Mouse (Mus musculus) ES-E14 (cell line): ENCODE results near the gene Filip1.

Experiments used
- CHD2 ChIP-seq: IDR thresholded peaks from 2 replicates; pipeline ENCODE4 v1.6.1; 2014; ENCODE audit warnings: mild to moderate bottlenecking, low read depth, low read length, inconsistent platforms
- HCFC1 ChIP-seq: IDR thresholded peaks from 2 replicates; pipeline ENCODE4 v1.6.1; 2012; ENCODE audit warnings: low read length, inconsistent platforms, borderline replicate concordance; ENCODE audit not compliant: insufficient read depth
- MAFK ChIP-seq: IDR thresholded peaks from 2 replicates; pipeline ENCODE4 v1.6.1; 2014; ENCODE audit warnings: mild to moderate bottlenecking, low read depth, low read length, inconsistent platforms; ENCODE audit not compliant: insufficient read depth
- ZC3H11A ChIP-seq: IDR thresholded peaks from 2 replicates; pipeline ENCODE4 v1.6.1; 2012; ENCODE audit warnings: low read depth, mild to moderate bottlenecking, inconsistent platforms, low read length, borderline replicate concordance

DNA sequence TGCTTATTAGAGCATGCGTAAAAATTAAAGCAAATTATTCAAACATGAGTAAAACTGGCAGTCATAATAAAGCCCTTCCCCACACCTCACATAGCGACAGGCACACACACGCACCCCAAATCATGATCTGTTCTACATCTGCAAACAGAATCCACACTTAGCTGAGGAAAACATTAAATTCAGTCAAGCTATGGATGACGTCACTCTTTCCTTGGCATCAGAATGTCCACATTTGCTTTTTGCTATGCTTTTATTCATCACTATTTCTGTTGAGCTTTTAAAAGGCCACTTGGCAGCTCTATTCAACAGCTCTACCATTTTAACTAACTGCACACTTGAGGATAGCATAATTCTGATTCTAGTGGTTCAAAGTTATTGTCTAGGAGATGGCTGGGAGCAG lies 198.1 kb downstream of the Filip1 start:
- TF ChIP-seq MAFK (no peak), HCFC1 (no peak), ZC3H11A (no peak), CHD2 (no peak)
